Mouse (Mus musculus): ENCODE data around the gene March7. TPM values are rescaled to one million over a fixed set of nuclear protein-coding genes. Genes with fewer than 3 reads are reported as not detected.
A peak's percentile ranks its signal among the peaks of the same experiment; 100 is the strongest.

The March7 gene
- total RNA-seq (2021) = 10 to 100 TPM; 32.1 to 40.5 TPM
- long read RNA-seq, experiment 1, transcript March7-203 (10 exons, 3,594 nt) = major isoform, 45 of 59 reads
- long read RNA-seq, experiment 1, partial matches to known transcripts = 6 of 59 reads
- long read RNA-seq, experiment 1, other reads (novel, unspliced or antisense) = 7 of 59 reads
- long read RNA-seq, experiment 2, transcript March7-203 (10 exons, 3,594 nt) = major isoform, 31 of 41 reads
- long read RNA-seq, experiment 2, partial matches to known transcripts = 4 of 41 reads
- long read RNA-seq, experiment 2, other reads (novel, unspliced or antisense) = 4 of 41 reads

DNA sequence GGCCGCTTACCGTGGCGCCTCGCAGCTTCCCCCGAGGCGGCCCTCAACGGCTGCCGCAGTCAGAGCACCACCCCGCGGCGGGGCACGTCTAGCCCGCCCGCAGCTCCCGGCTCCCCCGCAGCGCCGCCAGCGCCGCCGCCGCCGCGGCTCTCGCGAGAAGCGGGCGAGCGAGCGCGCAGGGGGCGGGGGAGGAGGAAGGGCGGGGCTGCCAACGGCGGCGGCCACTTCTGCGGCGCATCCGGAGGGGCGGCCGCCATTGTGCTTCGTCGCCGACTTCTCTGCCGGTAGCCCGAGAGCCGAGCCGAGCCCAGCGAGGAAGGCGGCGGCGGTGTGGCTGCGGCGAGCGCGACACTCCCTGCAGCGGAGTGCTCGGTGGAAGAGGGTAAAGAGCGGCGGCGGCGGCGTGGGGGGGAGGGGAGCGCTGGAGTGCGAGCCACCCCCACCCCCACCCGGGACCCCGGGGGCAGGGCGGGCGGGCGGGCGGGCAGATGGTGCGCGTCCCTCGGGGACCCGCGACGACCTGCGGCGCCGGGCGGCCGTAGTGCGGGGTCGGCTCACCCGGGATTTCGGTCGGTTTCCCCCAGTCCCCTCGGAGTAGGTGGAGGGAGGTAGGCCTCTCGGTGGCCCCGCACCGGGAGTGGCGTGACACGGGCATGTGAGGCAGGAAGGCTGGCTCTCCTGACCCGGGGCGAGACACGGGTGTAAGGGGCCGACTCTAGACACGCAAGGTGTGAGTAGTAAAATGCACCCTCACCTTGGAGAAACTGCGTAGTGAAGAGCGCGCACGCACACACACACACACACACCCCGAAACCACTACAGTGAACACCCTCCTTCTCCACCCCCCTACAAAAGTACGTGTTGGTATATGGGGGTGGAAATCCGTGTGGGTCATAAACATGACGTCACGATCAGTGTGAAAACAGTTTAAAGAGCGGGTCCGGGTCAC lies at the start of gene March7, which contains the start of gene Baz2b:
TSS of gene March7 (plus strand) at position 185 of the 949 bp plus-strand sequence.
TSS of gene Baz2b (minus strand) at position 137 of the 949 bp plus-strand sequence.
- DNase-seq = peak; percentile 90

GRCm38 (mm10) chr2:60163744-60164143 lies 45.9 kb upstream of the March7 start:
- DNase-seq = no peak

DNA sequence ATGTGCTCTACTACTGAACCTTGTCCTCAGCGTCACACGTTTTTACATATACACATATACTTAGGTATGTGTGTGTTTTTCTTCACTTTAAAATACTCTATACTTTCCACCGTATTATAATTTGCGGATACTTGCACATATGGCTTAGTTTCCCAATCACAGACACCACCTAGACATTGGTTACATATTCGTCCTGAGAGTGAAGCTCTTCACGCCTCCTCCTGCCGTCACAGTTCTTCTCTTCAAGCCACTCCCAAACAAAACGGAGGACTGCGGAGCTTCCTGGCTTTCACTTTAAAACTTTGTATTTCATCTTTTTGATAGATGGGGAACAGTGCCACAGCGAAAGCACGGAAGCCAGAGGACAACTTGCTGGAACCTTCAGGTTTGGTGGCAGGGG lies 44.0 kb upstream of the March7 start:
- DNase-seq = no peak

- DNase-seq = no peak
Observed at GRCm38 (mm10) chr2:60166878-60167277, 42.8 kb upstream of the March7 start.

DNA sequence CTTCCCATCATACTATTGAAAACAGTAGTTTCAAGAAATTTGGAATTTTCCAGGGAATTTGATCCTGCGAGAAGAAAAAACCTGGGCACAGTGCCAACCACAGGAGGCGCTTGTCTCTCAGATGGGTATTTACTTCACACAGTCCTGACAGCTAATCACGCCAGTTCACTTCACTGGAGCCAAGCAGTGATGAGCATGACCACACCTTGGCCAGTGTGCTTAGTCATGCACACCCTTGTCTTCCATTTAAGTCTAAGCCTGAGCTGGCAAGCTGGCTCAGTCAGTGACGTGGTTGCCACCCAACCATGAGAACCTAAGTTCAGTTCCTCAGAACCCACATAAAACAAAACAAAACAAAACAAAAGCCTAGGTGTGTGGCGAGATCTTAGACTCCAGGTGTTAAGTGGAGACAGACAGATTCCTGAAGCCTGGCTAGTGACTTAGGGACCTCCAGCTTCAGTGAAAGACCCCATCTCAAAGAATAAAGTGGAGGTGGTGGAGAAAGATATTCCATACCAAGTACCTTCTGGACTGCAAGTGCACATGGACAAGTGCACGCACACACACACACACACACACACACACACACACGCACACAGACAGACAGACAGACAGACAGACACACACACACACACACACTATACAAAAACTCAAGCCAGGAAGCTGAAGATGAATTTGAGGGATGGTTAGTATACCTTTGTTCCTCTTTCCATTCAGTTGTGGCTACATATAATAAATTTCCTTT lies 37.7 kb upstream of the March7 start:
- DNase-seq = peak; percentile 27

DNA sequence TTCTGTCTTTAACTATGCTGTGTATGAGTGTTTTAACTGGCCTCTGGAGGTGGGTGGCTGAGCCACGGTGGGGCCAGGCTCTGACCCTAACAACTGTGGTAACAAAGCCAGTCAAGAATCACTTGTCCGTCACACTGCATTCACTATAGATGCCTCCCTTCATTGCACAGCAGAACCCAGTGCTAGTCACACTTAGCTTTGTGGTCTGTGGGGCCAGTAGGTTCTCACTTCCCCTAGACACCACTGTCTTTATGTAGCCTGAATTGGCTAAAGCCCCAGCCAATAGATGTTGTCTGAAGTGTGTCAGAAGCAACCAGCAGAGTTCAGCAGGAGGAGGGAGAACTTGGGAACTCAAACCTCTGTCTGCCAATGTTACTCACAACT lies 37.2 kb upstream of the March7 start:
- DNase-seq = no peak

- no peak for DNase-seq
Observed at GRCm38 (mm10) chr2:60173190-60173589, 36.5 kb upstream of the March7 start.

DNA sequence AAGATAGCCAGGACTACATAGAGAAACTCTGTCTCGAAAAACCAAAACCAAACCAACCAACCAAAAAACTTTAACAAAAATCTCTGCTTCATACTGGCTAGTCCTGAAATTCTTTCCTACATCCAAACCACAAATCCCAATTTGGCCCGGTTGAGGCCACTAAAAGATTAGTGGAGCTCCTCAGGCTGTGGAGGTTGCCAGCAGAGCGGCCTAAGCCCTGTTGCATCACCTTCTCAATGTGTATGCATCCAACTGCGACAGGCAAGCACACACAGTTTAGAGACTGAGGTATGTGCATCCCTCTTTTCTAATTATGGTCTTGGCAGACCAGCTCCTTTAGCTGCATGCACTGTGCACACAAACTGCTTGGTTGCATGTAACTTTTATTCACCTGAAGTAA lies 36.1 kb upstream of the March7 start:
- no peak for DNase-seq

- DNase-seq = no peak
Observed at GRCm38 (mm10) chr2:60175078-60175477, 34.6 kb upstream of the March7 start.

DNA sequence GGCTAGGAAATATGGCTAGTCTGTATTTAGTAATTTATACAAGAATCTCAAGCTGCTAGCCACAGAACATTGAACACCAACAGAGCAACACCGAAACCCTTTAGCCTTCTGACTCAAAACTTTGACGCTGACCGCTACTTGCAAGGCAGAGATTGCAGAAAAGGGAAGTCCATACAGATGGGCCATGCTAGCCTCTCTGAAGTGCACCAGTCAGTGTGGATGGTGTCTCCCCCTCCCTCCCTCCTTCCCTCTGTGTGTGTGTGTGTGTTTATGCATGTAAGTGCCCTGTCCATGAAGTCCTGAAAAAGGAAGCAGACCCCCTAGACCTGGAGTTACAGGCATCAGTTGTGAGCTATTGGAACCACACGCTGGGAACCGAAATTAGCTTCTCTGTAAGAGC lies 33.6 kb upstream of the March7 start:
- DNase-seq = no peak

DNA sequence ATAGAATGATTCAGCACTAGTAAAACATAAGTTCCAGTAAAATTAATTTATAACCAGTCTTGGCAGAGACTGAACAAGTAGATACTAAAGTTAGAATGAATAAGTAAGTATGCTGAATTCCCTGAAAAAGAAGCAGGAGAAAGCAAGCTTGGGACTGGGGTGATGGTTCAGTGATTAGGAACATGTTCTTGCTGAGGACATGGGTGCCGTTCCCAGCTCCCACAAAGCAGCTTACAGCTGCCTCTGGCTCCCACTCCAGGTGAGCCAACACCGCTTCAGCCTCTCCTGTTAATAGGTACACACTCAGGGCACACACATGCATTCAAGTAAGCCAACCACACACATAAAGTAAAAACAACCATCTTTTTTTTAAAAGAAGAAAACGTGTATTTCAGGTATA lies 32.2 kb upstream of the March7 start:
- DNase-seq = no peak

- DNase-seq = no peak
Observed at GRCm38 (mm10) chr2:60181696-60182095, 28.0 kb upstream of the March7 start.

DNA sequence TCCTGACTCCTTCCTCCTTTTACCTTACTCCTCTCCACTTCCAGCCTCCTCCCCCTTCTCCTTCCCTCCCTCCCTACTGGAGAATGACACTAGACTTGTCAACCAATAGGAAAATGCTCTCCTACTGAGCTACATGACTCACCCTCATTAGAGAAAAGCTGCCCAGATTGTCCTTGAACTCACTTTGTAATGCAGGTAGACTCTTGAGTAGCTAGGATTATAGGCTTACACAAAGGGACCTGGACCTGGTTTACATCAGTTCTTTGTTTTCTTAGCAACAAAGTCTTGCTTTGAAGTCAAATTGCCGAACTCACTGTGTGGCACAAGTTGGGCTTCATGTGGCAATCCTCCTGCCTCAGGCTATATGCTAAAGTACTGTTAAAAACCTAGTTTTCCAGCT lies 12.8 kb upstream of the March7 start:
- no peak for DNase-seq

- DNase-seq = no peak
Observed at GRCm38 (mm10) chr2:60200051-60200562, 9.6 kb upstream of the March7 start.

DNA sequence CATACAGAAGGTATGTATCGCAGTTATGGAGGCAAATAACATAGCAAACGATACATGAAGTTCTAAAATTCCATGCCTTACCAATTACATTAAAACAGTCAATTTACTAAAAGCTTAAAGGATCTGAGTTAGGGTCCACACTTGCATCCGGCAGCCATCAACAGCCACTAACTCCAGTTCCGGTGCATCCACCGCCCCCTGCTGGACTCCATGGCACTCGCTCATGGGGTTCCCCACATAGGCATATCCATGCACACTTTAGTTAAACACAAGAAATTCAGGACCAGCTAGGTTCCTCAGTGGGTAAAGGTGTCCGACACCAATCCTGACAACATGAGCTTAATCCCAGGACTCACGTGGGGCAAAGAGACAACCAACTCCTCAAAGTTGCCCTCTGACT lies 9.0 kb upstream of the March7 start:
- peak; percentile 64 for DNase-seq

DNA sequence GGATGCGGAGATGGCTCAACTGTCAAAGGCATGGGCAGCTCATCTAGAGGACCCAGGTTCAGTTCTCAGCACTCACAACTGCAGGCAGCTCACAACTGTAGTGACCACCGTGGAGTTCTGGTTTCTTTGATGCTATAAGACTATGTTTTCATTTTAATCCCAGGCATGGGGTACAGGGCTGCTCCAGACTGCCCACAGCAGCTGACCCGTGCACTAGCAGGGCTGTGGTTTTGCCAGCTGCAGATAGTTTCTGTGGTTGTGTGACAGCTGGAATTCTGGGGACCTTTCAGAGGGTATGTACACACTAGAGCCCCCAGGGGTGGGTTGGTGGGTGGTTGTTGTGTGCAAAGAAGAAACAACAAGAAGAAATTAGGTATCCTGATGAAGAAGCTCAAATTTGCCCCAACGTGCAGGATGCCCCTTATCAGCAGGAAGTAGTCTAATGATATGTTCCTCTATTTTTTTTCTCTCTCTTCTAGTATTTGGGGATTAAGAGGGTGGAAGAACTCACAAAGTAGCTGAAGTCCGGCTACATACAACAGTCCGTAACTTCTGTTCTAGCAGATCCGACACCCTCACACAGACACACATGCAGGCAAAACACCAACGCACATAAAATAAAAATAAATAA lies 6.7 kb upstream of the March7 start:
- no peak for DNase-seq

- DNase-seq = no peak
Observed at GRCm38 (mm10) chr2:60203733-60204132, 6.0 kb upstream of the March7 start.

- no peak for DNase-seq
Observed at GRCm38 (mm10) chr2:60204162-60204561, 5.5 kb upstream of the March7 start.

DNA sequence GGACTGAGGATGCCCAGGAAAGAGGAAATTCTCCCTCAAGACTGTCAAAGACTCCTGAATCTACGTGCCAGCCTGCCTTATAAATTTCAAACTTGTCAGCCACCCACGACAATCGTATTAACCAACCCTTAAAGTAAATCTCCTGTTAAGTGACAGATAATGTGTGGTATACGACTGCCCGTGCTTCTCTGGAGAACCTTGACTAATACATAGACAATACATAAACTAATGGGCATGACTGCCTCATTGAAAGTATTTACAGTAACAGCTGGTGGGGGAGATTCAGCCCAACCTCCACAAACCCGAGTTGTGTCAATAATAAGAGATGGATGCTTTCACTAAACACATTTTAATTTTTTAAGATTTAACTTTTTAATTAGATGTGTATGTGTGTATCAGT lies 3.9 kb upstream of the March7 start:
- DNase-seq = no peak

- peak; percentile 52 for DNase-seq
Observed at GRCm38 (mm10) chr2:60209122-60209611, 520 bp upstream of the March7 start.

DNA sequence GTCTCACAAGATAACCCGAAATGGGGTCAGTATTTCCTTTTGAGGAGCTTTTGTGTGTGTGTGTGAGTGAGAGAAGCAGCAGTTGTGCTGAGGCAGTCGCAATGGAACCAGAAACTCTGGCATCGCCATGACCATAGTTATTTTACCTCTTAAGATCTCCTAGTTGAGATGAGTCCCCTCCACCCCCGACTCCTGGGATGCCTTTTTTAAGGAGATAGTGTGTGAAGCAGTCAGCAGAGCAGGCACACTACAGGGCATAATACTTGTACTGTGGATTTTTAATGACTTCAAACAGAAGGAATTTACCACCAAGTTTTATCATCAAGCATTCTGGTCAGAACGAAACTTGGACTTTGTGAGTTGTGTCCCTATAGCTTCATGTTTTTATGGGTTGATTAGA lies 1.1 kb downstream of the March7 start:
- no peak for DNase-seq

- no peak for DNase-seq
Observed at GRCm38 (mm10) chr2:60212488-60212887, 2.8 kb downstream of the March7 start.
